Mouse (Mus musculus) thymus, adult 2 months (tissue): ENCODE measurements around the gene Erbb4. TPM values are rescaled to one million over a fixed set of nuclear protein-coding genes. Genes with fewer than 3 reads are reported as not detected.

Experiments used
- DNase-seq: peaks from one replicate; pipeline ENCODE4 v3.0.0; 2021
- H3K27ac ChIP-seq: fragments of 200-500 bp; 2 replicates; pipeline ENCODE4 v1.5.1; 2012; ENCODE audit warnings: low read length, control low read depth; ENCODE audit not compliant: control insufficient read depth, insufficient read depth
- H3K27me3 ChIP-seq: fragments of 200-500 bp; 2 replicates; pipeline ENCODE4 v1.6.1; 2012; ENCODE audit warnings: mild to moderate bottlenecking, low read length, moderate library complexity, mixed read lengths; ENCODE audit not compliant: control insufficient read depth, insufficient read depth
- H3K36me3 ChIP-seq: fragments of 200-500 bp; 2 replicates; pipeline ENCODE4 v1.6.1; 2012; ENCODE audit warnings: mild to moderate bottlenecking, low read length, moderate library complexity; ENCODE audit not compliant: control insufficient read depth, insufficient read depth
- H3K4me1 ChIP-seq: fragments of 200-500 bp; replicated peaks from 2 replicates; pipeline ENCODE4 v1.6.1; 2012; ENCODE audit warnings: low read length; ENCODE audit not compliant: control insufficient read depth, insufficient read depth
- H3K4me3 ChIP-seq: fragments of 200-500 bp; 2 replicates; pipeline ENCODE4 v1.5.1; 2012; ENCODE audit warnings: mild to moderate bottlenecking, low read length, control low read depth, moderate library complexity; ENCODE audit not compliant: control insufficient read depth, insufficient read depth
- CTCF ChIP-seq: fragments of 200-500 bp; IDR thresholded peaks from 2 replicates; pipeline ENCODE4 v1.5.1; 2012; ENCODE audit warnings: mild to moderate bottlenecking, control low read depth, low read length, moderate library complexity, borderline replicate concordance; ENCODE audit not compliant: control insufficient read depth, poor library complexity, insufficient read depth; ENCODE audit errors: extremely low read depth
- POLR2A ChIP-seq: fragments of 200-500 bp; IDR thresholded peaks from 2 replicates; pipeline ENCODE4 v1.6.1; 2012; ENCODE audit warnings: mild to moderate bottlenecking, low read length, control low read depth, moderate library complexity; ENCODE audit not compliant: control insufficient read depth, poor library complexity, insufficient read depth; ENCODE audit errors: extremely low read depth
- WGBS: fragments of 180-500 bp; shearing (Covaris S2); methylation state at CpG from one replicate; pipeline ENCODE4 v1.1.7; 2018; 5-methylcytosine and 5-hydroxymethylcytosine counted together
- polyA plus RNA-seq: library from polyadenylated mRNA; depleted of rRNA; stranded (reverse); fragments of >200 nt; gene quantifications from 2 replicates; pipeline ENCODE4 v1.2.3, GENCODE M21; 2012

Gene Erbb4
- polyA plus RNA-seq, 1 experiment, result 0.09 TPM

DNA sequence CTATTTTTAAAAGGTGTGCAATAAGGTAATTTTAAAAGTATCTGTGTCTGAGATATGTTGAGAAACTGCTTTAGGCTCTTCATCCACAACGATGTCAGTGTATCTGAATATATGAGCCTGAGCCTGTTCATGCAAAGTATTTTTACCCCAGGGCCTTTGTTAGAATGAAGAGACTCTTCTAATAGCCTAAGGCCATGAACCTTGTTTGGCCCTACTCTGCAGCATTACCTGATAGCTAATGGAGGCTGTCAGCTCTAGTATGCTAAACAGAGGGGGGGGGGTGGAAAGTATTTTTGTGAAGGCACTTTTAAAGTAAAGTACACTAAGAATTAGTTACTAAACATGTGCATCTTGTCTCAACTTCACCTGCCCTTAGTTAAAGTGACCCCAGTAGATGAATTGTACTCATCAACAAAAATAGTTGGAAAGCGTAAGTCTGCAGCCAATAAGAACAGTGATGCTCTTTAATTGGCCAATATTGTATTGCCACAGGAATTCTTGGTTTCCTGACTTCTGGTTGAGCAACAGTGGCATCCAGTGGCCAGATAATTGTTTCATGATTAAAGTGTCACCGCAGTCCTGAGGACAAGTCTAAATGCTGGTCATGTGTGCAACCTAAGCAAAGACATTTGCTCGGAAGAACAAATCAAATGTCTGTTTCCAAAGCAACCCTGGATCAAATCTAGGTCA is 10.5 kb upstream of the Erbb4 start:
- TF ChIP-seq CTCF (no peak), POLR2A (no peak)
- DNase-seq, result no peak

GRCm38 (mm10) chr1:69108159-69108925 is 483 bp upstream of the Erbb4 start:
- 10% methylated on average over 20 of the region's 20 CpGs for WGBS
- no peak for DNase-seq
- Histone ChIP-seq H3K4me3 (no peak overlapping the region), H3K27ac (no peak overlapping the region), H3K4me1 (no peaks in the 10 kb centered on the region), H3K36me3 (no peaks in the 10 kb centered on the region), H3K27me3 (no peaks in the 10 kb centered on the region; the same call in 1 of the 2 replicates)
- no peak for TF ChIP-seq POLR2A
- TF ChIP-seq CTCF, result no peak

More for the DNA sequence above, 10.5 kb upstream of the Erbb4 start:
- H3K27ac ChIP-seq, result no peak overlapping the region
- H3K36me3 ChIP-seq, result no peaks in the 10 kb centered on the region
- WGBS, result 93% methylated on average over 4 of the region's 4 CpGs
- no peaks in the 10 kb centered on the region for H3K4me1 ChIP-seq
- H3K27me3 ChIP-seq, result no peaks in the 10 kb centered on the region
- no peak overlapping the region for H3K4me3 ChIP-seq

GRCm38 (mm10) chr1:69106937-69107461 is 860 bp downstream of the Erbb4 start:
- no peak overlapping the region for H3K4me3 ChIP-seq
- H3K4me1 ChIP-seq, result no peaks in the 10 kb centered on the region
- no peaks in the 10 kb centered on the region for H3K36me3 ChIP-seq
- H3K27me3 ChIP-seq, result no peaks in the 10 kb centered on the region; the same call in 1 of the 2 replicates
- 2% methylated on average over 35 of the region's 35 CpGs for WGBS
- TF ChIP-seq POLR2A (no peak), CTCF (no peak)
- DNase-seq, result no peak
- no peak overlapping the region for H3K27ac ChIP-seq

DNA sequence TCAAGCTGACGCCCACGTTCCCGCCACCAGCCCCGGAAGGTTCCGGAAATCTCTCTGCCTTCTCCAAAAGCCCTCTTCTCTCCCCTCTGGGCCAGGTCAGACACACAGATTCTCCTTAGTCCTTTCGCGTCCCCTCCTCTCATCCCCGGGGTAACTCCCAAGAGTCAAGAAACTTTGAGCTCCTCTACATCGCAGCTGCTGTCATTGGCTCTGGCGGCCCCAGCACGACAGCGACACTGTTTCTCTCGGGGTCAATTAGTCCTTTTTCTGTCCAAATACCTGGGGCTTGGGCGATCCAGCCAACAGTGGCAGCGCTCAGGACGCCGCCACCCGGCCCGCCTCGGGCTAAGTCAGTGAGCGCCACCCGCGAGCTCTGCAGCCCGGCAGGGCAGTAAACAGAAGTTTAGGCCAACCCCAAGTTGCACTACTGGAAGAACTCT is 1.5 kb downstream of the Erbb4 start:
- DNase-seq, result no peak
- no peak for TF ChIP-seq CTCF
- TF ChIP-seq POLR2A, result no peak
- Histone ChIP-seq H3K27ac (no peak overlapping the region), H3K4me3 (no peak overlapping the region), H3K4me1 (no peaks in the 10 kb centered on the region), H3K27me3 (no peaks in the 10 kb centered on the region; the same call in 1 of the 2 replicates), H3K36me3 (no peaks in the 10 kb centered on the region)
- WGBS, result 4% methylated on average over 24 of the region's 24 CpGs

- Histone ChIP-seq H3K27ac (no peak overlapping the region), H3K4me3 (no peak overlapping the region), H3K27me3 (no peaks in the 10 kb centered on the region; the same call in 1 of the 2 replicates), H3K4me1 (no peaks in the 10 kb centered on the region), H3K36me3 (no peaks in the 10 kb centered on the region)
- DNase-seq, result no peak
- TF ChIP-seq POLR2A (no peak), CTCF (no peak)
- WGBS, result 5% methylated on average over 29 of the region's 29 CpGs
These were observed 2.2 kb downstream of the Erbb4 start for GRCm38 (mm10) chr1:69105493-69106321.

- H3K27me3 ChIP-seq, result no peaks in the 10 kb centered on the region; the same call in 1 of the 2 replicates
These were observed 2.8 kb downstream of the Erbb4 start for GRCm38 (mm10) chr1:69105096-69105492.

More at GRCm38 (mm10) chr1:69105096-69105492, 2.8 kb downstream of the Erbb4 start:
- no peak for DNase-seq
- no peak for TF ChIP-seq POLR2A
- TF ChIP-seq CTCF, result no peak
- Histone ChIP-seq H3K36me3 (no peaks in the 10 kb centered on the region), H3K27ac (no peak overlapping the region), H3K4me1 (no peaks in the 10 kb centered on the region), H3K4me3 (no peak overlapping the region)
- 2% methylated on average over 13 of the region's 13 CpGs for WGBS
